Mouse (Mus musculus) C3H10T1/2 (cell line): ENCODE results near the gene Pcmtd2. TPM values are rescaled to one million over a fixed set of nuclear protein-coding genes. Genes with fewer than 3 reads are reported as not detected.

Experiments used
- polyA plus RNA-seq, 2 experiments: library from polyadenylated mRNA; unstranded; fragments of >200 nt; fragmentation: generic; extraction: Trizol; gene quantifications; one replicate each; pipeline ENCODE4 v1.2.1; 2012; ENCODE audit warnings: missing spikeins in 2 of 2

Gene Pcmtd2
- 1 to 10 TPM in 1 of 2 experiments, under 1 TPM in 1; 0.28 to 5.4 TPM for polyA plus RNA-seq

DNA sequence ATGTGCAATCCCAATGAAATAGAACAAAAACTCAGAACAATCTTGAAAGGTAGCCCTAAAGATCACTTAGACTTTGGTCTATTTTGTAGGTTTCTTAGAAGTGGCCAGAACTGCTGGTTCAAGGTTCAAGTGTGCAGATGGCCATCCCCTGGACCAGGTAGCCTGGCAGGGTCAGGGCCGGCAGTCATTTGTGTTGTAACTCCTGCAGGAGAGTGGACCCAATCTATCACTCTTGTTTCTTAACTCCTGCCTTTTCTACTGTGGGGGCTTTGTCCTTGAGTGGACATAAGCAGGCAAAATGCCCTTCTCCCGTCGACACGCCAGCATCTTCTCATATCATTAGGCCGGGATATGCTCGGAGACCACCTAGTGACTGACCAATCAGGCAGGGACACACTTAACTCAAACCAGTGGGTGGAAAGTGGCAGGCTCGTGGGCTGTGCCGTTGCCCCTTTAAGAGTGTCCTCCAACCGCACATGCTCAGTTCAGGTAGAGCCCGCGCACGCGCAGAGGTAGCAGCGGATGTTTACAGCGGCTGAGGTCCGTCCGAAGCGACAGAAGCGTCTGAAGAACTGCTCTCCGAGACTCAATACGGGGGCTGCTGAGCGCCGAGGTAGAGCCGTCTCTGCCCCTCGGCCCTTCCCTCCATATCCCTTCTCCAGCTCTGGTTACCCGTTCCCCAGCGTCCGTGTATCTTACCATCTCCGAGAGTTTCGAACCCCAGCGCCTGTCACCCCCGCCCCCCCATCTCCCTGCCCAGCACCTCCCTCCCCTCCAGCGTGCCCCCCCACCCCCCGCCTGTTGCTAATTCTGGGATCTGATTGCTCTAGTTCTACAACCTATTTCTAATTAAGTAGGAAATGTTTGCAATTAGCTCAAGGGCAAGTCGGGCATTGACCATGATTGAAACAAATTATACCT is at the start of gene Pcmtd2:
Pcmtd2 (plus strand) TSS at position 483 of the 921 bp plus-strand sequence.

DNA sequence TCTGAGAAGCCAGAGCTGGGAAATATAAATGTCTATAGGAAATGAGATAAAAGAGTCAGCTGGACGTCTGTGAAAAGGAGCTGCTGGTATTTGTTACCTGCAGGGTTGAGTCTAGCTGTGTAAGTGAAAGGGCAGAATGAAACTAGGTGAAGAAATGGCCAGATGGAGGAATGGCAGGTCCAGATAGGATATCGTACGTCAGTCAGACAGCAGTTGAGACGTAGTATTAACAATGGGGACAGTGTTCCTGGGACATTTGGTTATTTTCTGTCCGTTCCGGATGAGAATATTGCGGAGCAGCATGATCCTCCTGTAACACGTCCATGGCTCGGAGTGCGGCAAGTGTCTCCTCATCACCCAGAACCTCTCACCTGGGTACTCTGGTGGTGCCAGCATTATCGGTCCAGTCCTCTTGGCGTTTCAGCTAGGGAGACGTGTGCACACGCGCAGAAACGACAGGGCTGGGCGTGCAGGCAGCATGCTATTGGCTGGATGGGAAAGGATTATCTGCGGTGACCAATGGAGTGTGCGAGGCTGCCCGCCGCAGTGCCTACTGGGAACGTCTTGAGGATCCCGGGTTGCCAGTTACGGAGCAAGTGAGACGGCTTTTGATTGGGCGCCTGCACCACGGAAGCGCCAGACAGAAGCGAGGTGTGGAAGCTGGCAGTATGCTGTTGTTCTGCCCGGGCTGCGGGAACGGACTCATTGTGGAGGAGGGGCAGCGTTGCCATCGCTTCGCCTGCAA is 26.3 kb downstream of the Pcmtd2 start, which contains the start of gene Polr3k:
Polr3k (plus strand) TSS at position 547 of the 745 bp plus-strand sequence.

Other genes with a start within 250 kb of the Pcmtd2 start
- 10 to 100 TPM; 16.1 to 53.3 TPM for gene Prpf6, start 246.0 kb upstream of the Pcmtd2 start, polyA plus RNA-seq
- gene Zfp512b, start 245.1 kb upstream of the Pcmtd2 start, polyA plus RNA-seq = 10 to 100 TPM in 1 of 2 experiments, 1 to 10 TPM in 1; 1.6 to 22.7 TPM
- gene Samd10, start 238.6 kb upstream of the Pcmtd2 start, polyA plus RNA-seq = 1 to 10 TPM in 1 of 2 experiments, under 1 TPM in 1; 0.49 to 1.1 TPM
- gene Gm29797, start 180.8 kb upstream of the Pcmtd2 start, polyA plus RNA-seq = under 1 TPM in 1 of 2 experiments, not detected in 1; 0.13 TPM
- under 1 TPM in 1 of 2 experiments, not detected in 1; 0.05 TPM for gene Sox18, start 166.2 kb upstream of the Pcmtd2 start, polyA plus RNA-seq
- 10 to 100 TPM in 1 of 2 experiments, 1 to 10 TPM in 1; 1.5 to 12.1 TPM for gene Tcea2, start 157.5 kb upstream of the Pcmtd2 start, polyA plus RNA-seq
- 10 to 100 TPM; 39.2 to 39.9 TPM for gene Rgs19, start 143.9 kb upstream of the Pcmtd2 start, polyA plus RNA-seq
- not detected for gene Lkaaear1, start 139.4 kb upstream of the Pcmtd2 start, polyA plus RNA-seq
- under 1 TPM in 1 of 2 experiments, not detected in 1; 0.01 TPM for gene Oprl1, start 122.8 kb upstream of the Pcmtd2 start, polyA plus RNA-seq
- gene Myt1, start 74.5 kb upstream of the Pcmtd2 start, polyA plus RNA-seq = not detected
- gene Polr3k, start 26.5 kb downstream of the Pcmtd2 start, polyA plus RNA-seq = 10 to 100 TPM in 1 of 2 experiments, 1 to 10 TPM in 1; 7.2 to 10.1 TPM
- not detected for gene Gm14496, start 153.3 kb downstream of the Pcmtd2 start, polyA plus RNA-seq